ENCODE assay signal across 34 mouse cellular contexts in genomic region chr4:109222001-109222400, GRCm38 (mm10). TPM values are rescaled to one million over a fixed set of nuclear protein-coding genes. Genes with fewer than 3 reads are reported as not detected.
DNase-seq lines count a peak whose midpoint lies in the region; ATAC-seq and TF ChIP-seq lines count a peak whose summit lies in the region.
"Had no signal": no experiment of that assay in that cellular context is flagged by ENCODE, and none has a peak within 500 bp of the region (broad histone marks: within the 10 kb centered on the region; RNA-seq: fewer than 3 reads in every experiment).

No protein-coding gene starts in this region.

- no peaks in the 10 kb centered on the region for H3K9me3 ChIP-seq in liver, embryonic 12.5 days (replicated peaks)
- H3K9me3 ChIP-seq: embryonic facial prominence, embryonic 12.5 days; forebrain, embryonic 12.5 days; heart, embryonic 13.5 days; limb, embryonic 12.5 days; megakaryocyte, embryonic 14.5 days; midbrain, embryonic 12.5 days; neural tube, embryonic 13.5 days had no signal

- no peak for ATAC-seq in liver, embryonic 12.5 days
- ATAC-seq: CD4-positive, CD25-positive, alpha-beta regulatory T cell, adult 4 months; forebrain, postnatal 0 days; intestine, postnatal 0 days; liver, postnatal 0 days had no signal

- 40% methylated on average over 3 of the region's 3 CpGs for WGBS in liver, adult 2 months
- WGBS in liver, embryonic 12.5 days (ENCODE audit: insufficient replicate concordance): 80% methylated on average over 3 of the region's 3 CpGs

- H3K4me1 ChIP-seq in liver, adult 2 months (ENCODE audit: control insufficient read depth, insufficient read depth, low read length): no peaks in the 10 kb centered on the region
- no peaks in the 10 kb centered on the region for H3K4me1 ChIP-seq in liver, embryonic 12.5 days
- H3K4me1 ChIP-seq: limb, embryonic 12.5 days had no signal

- no peak for TF ChIP-seq POLR2A in liver, adult 2 months (IDR thresholded peaks at IDR 0.05; ENCODE audit: extremely low read depth, insufficient read depth, low read length)

- H3K9ac ChIP-seq in liver, adult 2 months (ENCODE audit: low read depth, low read length): no peak overlapping the region
- H3K9ac ChIP-seq in liver, embryonic 12.5 days: no peak overlapping the region
- H3K9ac ChIP-seq: embryonic facial prominence, embryonic 12.5 days; forebrain, embryonic 12.5 days; forebrain, postnatal 0 days; heart, embryonic 13.5 days; hindbrain, embryonic 14.5 days; limb, embryonic 12.5 days; liver, postnatal 0 days; midbrain, embryonic 12.5 days; neural tube, embryonic 13.5 days had no signal

- no peak overlapping the region for H3K4me2 ChIP-seq in liver, embryonic 12.5 days
- H3K4me2 ChIP-seq: embryonic facial prominence, embryonic 12.5 days; forebrain, embryonic 12.5 days; heart, embryonic 13.5 days; hindbrain, embryonic 14.5 days; limb, embryonic 12.5 days; liver, embryonic 11.5 days; midbrain, embryonic 12.5 days; neural tube, embryonic 13.5 days had no signal

- no peak overlapping the region for H3K27ac ChIP-seq in liver, adult 2 months (replicated peaks; ENCODE audit: insufficient read depth, low read depth, low read length)
- no peak overlapping the region for H3K27ac ChIP-seq in liver, embryonic 12.5 days
- H3K27ac ChIP-seq: embryonic facial prominence, embryonic 12.5 days; forebrain, embryonic 12.5 days; heart, embryonic 13.5 days; hindbrain, embryonic 14.5 days; left cerebral cortex, adult 2 months; limb, embryonic 12.5 days; midbrain, embryonic 12.5 days; neural tube, embryonic 13.5 days; stomach, postnatal 0 days had no signal

- H3K36me3 ChIP-seq in liver, adult 2 months (ENCODE audit: control insufficient read depth, insufficient read depth, low read length): no peaks in the 10 kb centered on the region
- no peaks in the 10 kb centered on the region for H3K36me3 ChIP-seq in liver, embryonic 12.5 days
- H3K36me3 ChIP-seq: embryonic facial prominence, embryonic 12.5 days; forebrain, embryonic 12.5 days; heart, embryonic 13.5 days; limb, embryonic 12.5 days; midbrain, embryonic 12.5 days; neural tube, embryonic 13.5 days had no signal

- H3K79me2 ChIP-seq in liver, adult 2 months (ENCODE audit: control insufficient read depth, insufficient read depth, low read length): no peaks in the 10 kb centered on the region

- DNase-seq in liver, adult 2 months (ENCODE audit: extremely low read depth, low read depth, low spot score): peak; percentile 33
- peak; percentile 50 to 66 for DNase-seq in adrenal gland, adult 18-20 months (ENCODE audit: low spot score in 2 of 2)
- peak; percentile 81 for DNase-seq in adrenal gland, postnatal 25 days
- DNase-seq in testis, postnatal 10 days (ENCODE audit: low spot score): peak; percentile 82
- no peak for DNase-seq in thymus, postnatal 36 days
- no peak for DNase-seq in frontal cortex, adult 2 months (ENCODE audit: extremely low spot score in 1 of 2, low spot score in 1 of 2)
- DNase-seq in lung, postnatal 25 days (ENCODE audit: low spot score): no peak
- DNase-seq: cerebellum, adult 8-10 months; cerebellum, postnatal 25 days; forebrain, postnatal 0 days; gastrocnemius, postnatal 14 days; heart, adult 18-20 months; heart, postnatal 10 days; kidney, adult 9 months; kidney, postnatal 14 days; liver, postnatal 0 days; lung, postnatal 4 days; right cerebral cortex, adult 18-20 months had no signal

- no peak overlapping the region for H3K4me3 ChIP-seq in liver, adult 2 months (ENCODE audit: insufficient read depth, low read depth, low read length)
- no peak overlapping the region for H3K4me3 ChIP-seq in liver, embryonic 12.5 days
- H3K4me3 ChIP-seq: embryonic facial prominence, embryonic 12.5 days; forebrain, embryonic 12.5 days; heart, embryonic 13.5 days; left cerebral cortex, adult 2 months; limb, embryonic 12.5 days; megakaryocyte, embryonic 14.5 days; midbrain, embryonic 12.5 days; neural tube, embryonic 13.5 days had no signal

- no peaks in the 10 kb centered on the region for H3K27me3 ChIP-seq in liver, adult 2 months (ENCODE audit: control insufficient read depth, insufficient read depth, low read length)
- H3K27me3 ChIP-seq in liver, embryonic 12.5 days (replicated peaks): no peaks in the 10 kb centered on the region
- H3K27me3 ChIP-seq: embryonic facial prominence, embryonic 12.5 days; forebrain, embryonic 12.5 days; heart, embryonic 13.5 days; limb, embryonic 12.5 days; midbrain, embryonic 12.5 days; neural tube, embryonic 13.5 days had no signal

- no peak for TF ChIP-seq CTCF in liver, adult 2 months (IDR thresholded peaks at IDR 0.05; ENCODE audit: low read depth, low read length)

RNA-seq across cellular contexts. Expression of gene Calr4, which starts 12.3 kb away (rescaled TPM):
- not detected in 2 replicates for total RNA-seq in liver, adult 2 months (2014; rRNA removed)
- polyA plus RNA-seq in liver, adult 2 months (2012; rRNA removed): not detected in 2 replicates
- polyA plus RNA-seq in liver, embryonic 12.5 days (2016; fragmentation: Nextera tagmentation; extraction: Ambion mirVana): not detected in 2 replicates
- total RNA-seq in adrenal gland, adult 18-20 months (2021): under 1 TPM; 0.64 to 0.80 TPM
- total RNA-seq in adrenal gland, postnatal 25 days (2021): 0.57 and 1.5 TPM in 2 replicates
- 0.76 and 1.1 TPM in 2 replicates for polyA plus RNA-seq in frontal cortex, adult 2 months (2012; rRNA removed)
- total RNA-seq: heart, adult 18-20 months; hematopoietic stem cell, adult 5-6 weeks had no signal
- polyA plus RNA-seq: CD4-positive, CD25-positive, alpha-beta regulatory T cell, adult 4 months; forebrain, embryonic 12.5 days; limb, embryonic 12.5 days; liver, postnatal 0 days; spleen, adult 2 months; stomach, postnatal 0 days had no signal

RNA-seq across cellular contexts. Expression of gene Osbpl9, which starts 19.9 kb away (rescaled TPM):
- 116 and 128 TPM in 2 replicates for total RNA-seq in liver, adult 2 months (2014; rRNA removed)
- 116 and 125 TPM in 2 replicates for polyA plus RNA-seq in liver, adult 2 months (2012; rRNA removed)
- polyA plus RNA-seq in liver, embryonic 12.5 days (2016; fragmentation: Nextera tagmentation; extraction: Ambion mirVana): 32.8 and 33.3 TPM in 2 replicates
- 100 to 1,000 TPM; 105 to 119 TPM for total RNA-seq in adrenal gland, adult 18-20 months (2021)
- 136 and 144 TPM in 2 replicates for total RNA-seq in adrenal gland, postnatal 25 days (2021)
- polyA plus RNA-seq in frontal cortex, adult 2 months (2012; rRNA removed): 60.5 and 70.6 TPM in 2 replicates

RNA-seq across cellular contexts. Expression of gene Eps15, which starts 58.1 kb away (rescaled TPM):
- total RNA-seq in liver, adult 2 months (2014; rRNA removed): 29.6 and 33.5 TPM in 2 replicates
- polyA plus RNA-seq in liver, adult 2 months (2012; rRNA removed): 4.7 and 5.5 TPM in 2 replicates
- 53.0 and 54.2 TPM in 2 replicates for polyA plus RNA-seq in liver, embryonic 12.5 days (2016; fragmentation: Nextera tagmentation; extraction: Ambion mirVana)
- 10 to 100 TPM; 64.3 to 71.3 TPM for total RNA-seq in adrenal gland, adult 18-20 months (2021)
- total RNA-seq in adrenal gland, postnatal 25 days (2021): 74.9 and 79.7 TPM in 2 replicates
- polyA plus RNA-seq in frontal cortex, adult 2 months (2012; rRNA removed): 119 and 124 TPM in 2 replicates

Comparison
In these comparisons a context has a peak if more than half of its experiments do, and no peak if none do; other contexts are left out.
1. DNase-seq: peak in liver, adult 2 months (single experiment), adrenal gland, adult 18-20 months (2 of 2), adrenal gland, postnatal 25 days (single experiment) and testis, postnatal 10 days (single experiment); none in thymus, postnatal 36 days (0 of 2), frontal cortex, adult 2 months (0 of 2) and lung, postnatal 25 days (single experiment).